Mouse (Mus musculus) adrenal gland, adult 10 weeks (tissue): Measurements from ENCODE around the gene Timm29. TPM values are rescaled to one million over a fixed set of nuclear protein-coding genes. Genes with fewer than 3 reads are reported as not detected.

Experiments used
- polyA plus RNA-seq: library from polyadenylated mRNA; stranded (reverse); fragments of 350-450 nt; fragmentation: Illumina TruSeq; extraction: RNeasy Lipid Tissue Mini Kit (QIAGEN cat#74804); gene quantifications from one replicate; pipeline ENCODE4 v1.2.3, GENCODE M21; 2014; ENCODE audit warnings: low read depth, low replicate concordance

Gene Timm29
- 78.3 TPM for polyA plus RNA-seq

GRCm38 (mm10) chr9:21592703-21593121, at the start of gene Timm29, which contains the start of gene Yipf2:
Gene Timm29 (plus strand): TSS chr9:21592722.
Gene Yipf2 (minus strand): TSS chr9:21592828.

DNA sequence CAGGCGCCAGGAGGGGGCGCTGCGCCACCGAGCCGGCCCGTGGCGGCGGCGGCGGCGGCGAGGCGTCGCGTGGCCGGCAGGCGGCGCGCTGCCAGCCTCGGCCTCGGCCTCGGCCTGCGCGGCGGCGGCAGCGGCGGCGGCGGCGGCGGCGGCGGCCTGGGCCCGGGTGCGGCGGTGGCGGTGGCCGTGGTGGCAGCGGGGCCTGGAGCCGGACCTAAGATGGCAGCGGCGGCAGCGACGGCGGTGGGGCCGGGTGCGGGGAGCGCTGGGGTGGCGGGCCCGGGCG, 45.8 kb upstream of the Timm29 start, which contains the start of gene Carm1:
Carm1 (plus strand) TSS at position 106 of the 286 bp plus-strand sequence.

GRCm38 (mm10) chr9:21615617-21616231, 23.2 kb downstream of the Timm29 start, which contains the start of gene Smarca4:
Gene Smarca4 (plus strand): TSS chr9:21616169.

Other genes with a start within 250 kb of the Timm29 start
- 20.9 TPM for gene Ilf3, start 224.9 kb upstream of the Timm29 start, polyA plus RNA-seq
- gene Qtrt1, start 180.9 kb upstream of the Timm29 start, polyA plus RNA-seq, result not detected
- 22.1 TPM for gene Dnm2, start 167.8 kb upstream of the Timm29 start, polyA plus RNA-seq
- 2.9 TPM for gene Tmed1, start 82.5 kb upstream of the Timm29 start, polyA plus RNA-seq
- gene AB124611, start 66.5 kb upstream of the Timm29 start, polyA plus RNA-seq, result 1.0 TPM
- 4.1 TPM for gene Carm1, start 45.8 kb upstream of the Timm29 start, polyA plus RNA-seq
- 9.4 TPM for gene Yipf2, start 106 bp downstream of the Timm29 start, polyA plus RNA-seq
- gene Smarca4, start 23.4 kb downstream of the Timm29 start, polyA plus RNA-seq, result 5.7 TPM
- gene Ldlr, start 130.8 kb downstream of the Timm29 start, polyA plus RNA-seq, result 37.2 TPM
- 0.58 TPM for gene Spc24, start 167.6 kb downstream of the Timm29 start, polyA plus RNA-seq
- 13.8 TPM for gene Kank2, start 206.0 kb downstream of the Timm29 start, polyA plus RNA-seq
- not detected for gene Angptl8, start 242.8 kb downstream of the Timm29 start, polyA plus RNA-seq